Mouse (Mus musculus) embryonic facial prominence, embryonic 15.5 days (tissue): ENCODE measurements around the gene Gpcpd1. TPM values are rescaled to one million over a fixed set of nuclear protein-coding genes. Genes with fewer than 3 reads are reported as not detected.

ENCODE experiments used
- ATAC-seq: fragments of 200-750 bp; cut with Nextera tagmentation; 2 replicates; pipeline ENCODE4 v1.8.0; 2017; ENCODE audit warnings: low read depth, moderate TSS enrichment; ENCODE audit not compliant: insufficient number of reproducible peaks, low FRiP score, low TSS enrichment
- H3K27ac ChIP-seq: fragments of 300-500 bp; sonication (generic); replicated peaks from 2 replicates; pipeline ENCODE4 v1.5.1; 2015; ENCODE audit warnings: mild to moderate bottlenecking, inconsistent platforms
- H3K27me3 ChIP-seq: fragments of 300-500 bp; sonication (generic); 2 replicates; pipeline ENCODE4 v1.6.1; 2015; ENCODE audit warnings: inconsistent platforms
- H3K36me3 ChIP-seq: fragments of 300-500 bp; sonication (generic); 2 replicates; pipeline ENCODE4 v1.6.1; 2015; ENCODE audit warnings: mild to moderate bottlenecking, inconsistent platforms
- H3K4me1 ChIP-seq: fragments of 300-500 bp; sonication (generic); 2 replicates; pipeline ENCODE4 v1.6.1; 2015; ENCODE audit warnings: inconsistent platforms
- H3K4me2 ChIP-seq: fragments of 300-500 bp; sonication (generic); replicated peaks from 2 replicates; pipeline ENCODE4 v1.6.1; 2015; ENCODE audit warnings: mild to moderate bottlenecking, inconsistent platforms
- H3K4me3 ChIP-seq: fragments of 300-500 bp; sonication (generic); replicated peaks from 2 replicates; pipeline ENCODE4 v1.5.1; 2015; ENCODE audit warnings: mild to moderate bottlenecking, inconsistent platforms
- H3K9ac ChIP-seq: fragments of 300-500 bp; sonication (generic); 2 replicates; pipeline ENCODE4 v1.6.1; 2015; ENCODE audit warnings: inconsistent platforms
- H3K9me3 ChIP-seq: fragments of 300-500 bp; sonication (generic); replicated peaks from 2 replicates; pipeline ENCODE4 v1.6.1; 2016; ENCODE audit warnings: inconsistent platforms
- WGBS: fragments of 180-500 bp; shearing (Covaris S2); methylation state at CpG from one replicate; pipeline ENCODE4 v1.1.7; 2015; 5-methylcytosine and 5-hydroxymethylcytosine counted together
- polyA plus RNA-seq: library from polyadenylated mRNA; unstranded; fragments of >200 nt; fragmentation: Nextera tagmentation; extraction: Ambion mirVana; gene quantifications from 2 replicates; pipeline ENCODE4 v1.2.1, GENCODE M21; 2015

Gene Gpcpd1
- polyA plus RNA-seq, 1 experiment from 2014 or later = 48.3 TPM

- Histone ChIP-seq H3K9me3 (no peaks in the 10 kb centered on the region), H3K4me2 (no peak overlapping the region), H3K27me3 (no peaks in the 10 kb centered on the region), H3K27ac (no peak overlapping the region), H3K4me3 (no peak overlapping the region), H3K9ac (no peak overlapping the region), H3K4me1 (peaks cover 31% of the 10 kb centered on the region), H3K36me3 (no peaks in the 10 kb centered on the region)
- 0 out of 2 replicates have a peak, but pooled peaks have one; percentile 45 for ATAC-seq
- WGBS = 79% methylated on average over 1 of the region's 1 CpGs
Observed at GRCm38 (mm10) chr2:132584191-132584590, 3.3 kb downstream of the Gpcpd1 start.

- Histone ChIP-seq H3K4me1 (peaks cover 37% of the 10 kb centered on the region), H3K4me3 (no peak overlapping the region), H3K9me3 (no peaks in the 10 kb centered on the region), H3K27me3 (no peaks in the 10 kb centered on the region), H3K9ac (no peak overlapping the region), H3K4me2 (no peak overlapping the region), H3K36me3 (no peaks in the 10 kb centered on the region), H3K27ac (peak overlapping the region; percentile 48)
- no peak for ATAC-seq
- 45% methylated on average over 3 of the region's 3 CpGs for WGBS
Observed at GRCm38 (mm10) chr2:132583126-132583525, 4.4 kb downstream of the Gpcpd1 start.

DNA sequence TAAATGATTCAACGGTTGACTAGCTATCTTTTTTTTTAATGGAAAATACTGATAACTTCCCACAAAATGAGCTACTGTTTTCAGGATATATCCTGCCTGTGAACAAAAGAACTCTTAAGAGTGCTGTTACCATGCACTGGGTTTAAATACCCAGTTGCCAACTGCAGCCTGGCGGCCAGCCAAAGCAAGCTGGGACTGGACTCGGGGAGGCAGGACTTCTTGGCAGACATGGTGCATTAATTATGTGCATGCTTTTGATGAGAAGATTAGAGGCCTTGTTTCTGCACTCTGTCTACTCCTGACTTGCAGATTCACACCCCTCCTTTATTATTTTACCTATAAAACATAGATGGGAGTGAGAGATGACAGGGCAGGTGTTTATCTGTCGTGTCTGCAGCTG is 5.3 kb downstream of the Gpcpd1 start:
- no peaks in the 10 kb centered on the region for H3K36me3 ChIP-seq
- no peaks in the 10 kb centered on the region for H3K27me3 ChIP-seq
- H3K4me1 ChIP-seq = peaks cover 37% of the 10 kb centered on the region
- H3K4me2 ChIP-seq = no peak overlapping the region
- 34% methylated on average over 4 of the region's 4 CpGs for WGBS
- peak overlapping the region; percentile 60 for H3K27ac ChIP-seq
- no peak for ATAC-seq
- no peak overlapping the region for H3K9ac ChIP-seq
- no peak overlapping the region for H3K4me3 ChIP-seq
- no peaks in the 10 kb centered on the region for H3K9me3 ChIP-seq

GRCm38 (mm10) chr2:132579689-132580088 is 7.8 kb downstream of the Gpcpd1 start:
- no peak overlapping the region for H3K27ac ChIP-seq
- H3K4me1 ChIP-seq = peaks cover 38% of the 10 kb centered on the region
- no peak overlapping the region for H3K9ac ChIP-seq
- 55% methylated on average over 3 of the region's 3 CpGs for WGBS
- no peak for ATAC-seq
- no peaks in the 10 kb centered on the region for H3K9me3 ChIP-seq
- no peak overlapping the region for H3K4me3 ChIP-seq
- H3K27me3 ChIP-seq = no peaks in the 10 kb centered on the region
- H3K36me3 ChIP-seq = no peaks in the 10 kb centered on the region
- H3K4me2 ChIP-seq = no peak overlapping the region

DNA sequence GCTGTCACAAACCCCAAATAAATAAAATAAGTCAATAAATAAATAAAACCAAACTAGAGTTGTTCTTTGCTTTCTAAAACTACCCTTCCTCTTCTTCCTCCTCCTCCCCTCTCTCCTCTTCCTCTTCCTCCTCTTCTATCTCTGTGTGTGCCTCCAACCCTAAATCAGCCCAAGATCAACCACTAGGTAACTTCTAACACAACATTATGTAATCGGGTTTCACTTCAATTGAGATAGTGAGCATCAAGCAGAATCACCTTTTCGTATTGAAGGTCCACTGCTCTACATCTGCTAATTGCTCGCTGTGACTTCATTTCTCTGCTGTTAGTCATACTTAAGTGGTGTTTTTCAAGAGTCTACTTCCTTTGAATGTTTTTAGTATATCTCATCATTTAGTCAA is 8.8 kb downstream of the Gpcpd1 start:
- H3K27ac ChIP-seq = no peak overlapping the region; the same call in 1 of the 2 replicates
- H3K4me3 ChIP-seq = no peak overlapping the region
- no peaks in the 10 kb centered on the region for H3K9me3 ChIP-seq
- H3K27me3 ChIP-seq = no peaks in the 10 kb centered on the region
- H3K9ac ChIP-seq = no peak overlapping the region
- peak overlapping the region; percentile 60; the same call in 1 of the 2 replicates for H3K4me2 ChIP-seq
- no peak for ATAC-seq
- WGBS = 92% methylated on average over 3 of the region's 3 CpGs
- no peaks in the 10 kb centered on the region for H3K36me3 ChIP-seq
- H3K4me1 ChIP-seq = peaks cover 38% of the 10 kb centered on the region

DNA sequence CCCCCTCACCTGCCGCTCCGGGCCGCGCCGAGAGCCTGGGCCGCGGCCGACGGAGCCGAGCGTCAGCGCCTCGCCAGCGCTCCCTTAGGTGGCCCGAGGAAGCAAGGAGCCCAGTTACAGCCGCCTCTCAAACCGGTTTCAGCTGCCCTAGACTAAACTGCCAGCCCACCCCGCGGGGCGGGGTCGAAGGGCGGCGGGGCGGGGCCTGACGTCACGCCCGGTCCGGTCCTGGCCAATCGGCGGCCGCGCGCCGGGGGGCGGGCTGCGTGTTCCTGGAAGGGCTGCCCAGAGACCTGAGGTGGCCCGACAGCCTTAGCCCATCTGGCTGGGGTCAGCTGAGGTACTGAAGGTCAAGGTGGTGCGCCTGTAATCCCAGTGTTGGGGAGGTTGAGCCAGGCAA is 9.5 kb downstream of the Gpcpd1 start:
- Histone ChIP-seq H3K36me3 (no peaks in the 10 kb centered on the region), H3K9ac (peak overlapping the region; percentile 85), H3K4me2 (peak overlapping the region; percentile 60), H3K9me3 (no peaks in the 10 kb centered on the region), H3K27ac (peak overlapping the region; percentile 98), H3K4me1 (peaks cover 31% of the 10 kb centered on the region), H3K27me3 (no peaks in the 10 kb centered on the region), H3K4me3 (peak overlapping the region; percentile 81)
- WGBS = 2% methylated on average over 31 of the region's 38 CpGs
- ATAC-seq = peak; percentile 96

DNA sequence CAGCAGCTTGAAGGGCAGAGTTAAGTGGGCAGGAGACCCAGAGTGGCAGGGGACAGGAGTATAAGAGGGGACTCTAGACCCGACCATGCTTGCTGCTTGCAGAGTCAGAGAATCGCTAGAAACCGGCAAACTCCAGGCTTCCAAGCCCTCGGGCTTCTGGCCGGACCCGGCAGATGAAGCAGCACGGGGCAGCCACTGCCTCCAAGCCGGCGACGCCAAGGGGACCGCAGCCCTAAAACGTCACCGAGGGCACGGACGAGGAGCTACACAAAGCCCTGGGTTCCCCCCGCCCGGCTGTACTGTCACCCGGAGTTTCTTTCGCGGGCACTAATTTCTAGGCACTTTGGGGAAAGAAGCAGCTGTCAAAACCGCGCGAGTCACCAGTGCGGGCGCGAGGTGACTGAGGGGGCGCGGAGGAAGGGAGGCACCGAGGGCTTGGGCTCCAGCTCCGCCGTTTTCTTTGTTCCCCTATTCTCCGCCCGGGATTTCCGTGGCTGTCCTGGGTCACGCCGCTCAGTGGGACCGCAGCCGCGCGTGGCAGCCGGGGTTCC is 10.0 kb downstream of the Gpcpd1 start:
- H3K9me3 ChIP-seq = no peaks in the 10 kb centered on the region
- 0% methylated on average over 30 of the region's 41 CpGs for WGBS
- no peaks in the 10 kb centered on the region for H3K27me3 ChIP-seq
- H3K27ac ChIP-seq = peak overlapping the region; percentile 98
- peaks cover 28% of the 10 kb centered on the region for H3K4me1 ChIP-seq
- H3K9ac ChIP-seq = peak overlapping the region; percentile 85
- ATAC-seq = peak; percentile 59
- H3K36me3 ChIP-seq = no peaks in the 10 kb centered on the region
- H3K4me3 ChIP-seq = peak overlapping the region; percentile 81
- peak overlapping the region; percentile 60 for H3K4me2 ChIP-seq

DNA sequence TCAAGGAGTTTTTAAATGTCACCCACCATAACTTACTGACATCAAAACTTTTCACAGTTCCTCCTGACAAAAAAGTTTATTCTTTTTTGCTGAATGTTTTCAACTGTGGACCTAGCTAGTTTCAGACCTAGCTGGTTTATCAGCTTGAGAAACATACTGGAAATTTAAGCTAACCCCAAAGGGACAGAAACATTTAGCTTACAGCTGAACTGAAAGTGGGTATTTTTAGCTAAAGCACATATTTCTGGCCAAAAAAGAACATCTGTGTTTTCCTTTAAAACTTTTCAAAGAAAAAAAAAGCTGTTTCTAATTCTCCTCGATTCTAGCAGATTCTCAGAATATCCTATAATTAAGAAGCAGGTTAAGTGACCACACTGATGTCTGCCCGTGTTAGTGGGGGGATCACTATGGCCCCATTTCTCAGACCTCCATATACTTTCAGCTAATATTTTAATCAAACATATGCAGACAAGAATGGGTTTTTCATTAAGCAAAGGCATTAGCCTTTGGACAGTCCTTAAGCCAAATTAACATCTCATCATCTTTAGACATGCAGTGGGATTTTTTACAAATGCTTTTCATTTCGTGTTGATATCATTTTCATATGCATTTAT is 10.9 kb downstream of the Gpcpd1 start:
- H3K4me1 ChIP-seq = peaks cover 19% of the 10 kb centered on the region
- H3K27ac ChIP-seq = no peak overlapping the region
- H3K4me2 ChIP-seq = peak overlapping the region; percentile 60
- peaks cover 2% of the 10 kb centered on the region; the same call in 1 of the 2 replicates for H3K36me3 ChIP-seq
- WGBS = 11% methylated on average over 3 of the region's 3 CpGs
- peak overlapping the region; percentile 81 for H3K4me3 ChIP-seq
- ATAC-seq = no peak
- H3K9me3 ChIP-seq = no peaks in the 10 kb centered on the region
- H3K27me3 ChIP-seq = no peaks in the 10 kb centered on the region
- H3K9ac ChIP-seq = peak overlapping the region; percentile 85; the same call in 1 of the 2 replicates

DNA sequence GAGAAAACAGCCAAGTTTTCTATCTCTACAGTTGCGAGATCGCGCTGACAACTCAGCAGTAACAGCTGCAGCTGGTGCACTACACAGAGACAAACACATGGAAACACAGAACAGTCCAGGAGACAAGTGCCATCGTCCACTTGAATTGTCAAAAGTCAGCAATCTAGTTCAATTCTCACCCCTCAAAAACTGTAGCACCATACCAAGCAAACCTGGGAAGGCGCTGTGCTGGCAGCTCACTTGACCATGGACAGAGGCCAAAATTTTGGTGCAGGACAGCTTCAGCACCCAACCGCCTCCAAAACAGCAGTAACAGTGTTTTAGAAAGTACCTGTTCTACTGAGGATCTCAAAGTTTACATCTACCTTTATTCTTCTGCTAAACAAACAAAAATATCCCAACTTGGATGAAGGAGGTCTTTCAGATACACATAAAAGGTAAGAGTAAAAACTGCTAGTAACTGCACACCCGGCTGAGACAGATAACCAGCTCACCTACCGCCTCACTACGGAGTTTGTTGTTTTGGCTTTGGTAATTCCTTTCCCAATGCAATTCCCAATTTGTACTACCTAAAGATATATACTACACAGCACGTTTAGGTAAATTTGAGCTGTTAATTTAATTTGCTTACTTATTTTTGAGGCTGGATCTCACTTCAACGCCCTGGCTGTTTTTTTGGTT is 11.6 kb downstream of the Gpcpd1 start:
- Histone ChIP-seq H3K9me3 (no peaks in the 10 kb centered on the region), H3K27ac (0 out of 2 replicates have a peak overlapping the region, but pooled peaks have one; percentile 1), H3K4me3 (peak overlapping the region; percentile 81), H3K4me1 (peaks cover 19% of the 10 kb centered on the region), H3K9ac (no peak overlapping the region), H3K36me3 (peaks cover 7% of the 10 kb centered on the region; the same call in 1 of the 2 replicates), H3K27me3 (no peaks in the 10 kb centered on the region), H3K4me2 (peak overlapping the region; percentile 27)
- 68% methylated on average over 11 of the region's 11 CpGs for WGBS
- ATAC-seq = no peak

GRCm38 (mm10) chr2:132575256-132575655 is 12.3 kb downstream of the Gpcpd1 start:
- WGBS = 53% methylated on average over 3 of the region's 3 CpGs
- H3K36me3 ChIP-seq = peaks cover 11% of the 10 kb centered on the region
- no peak overlapping the region for H3K27ac ChIP-seq
- ATAC-seq = no peak
- no peaks in the 10 kb centered on the region for H3K27me3 ChIP-seq
- no peaks in the 10 kb centered on the region for H3K9me3 ChIP-seq
- peaks cover 19% of the 10 kb centered on the region for H3K4me1 ChIP-seq
- no peak overlapping the region for H3K9ac ChIP-seq
- H3K4me3 ChIP-seq = no peak overlapping the region
- H3K4me2 ChIP-seq = no peak overlapping the region

DNA sequence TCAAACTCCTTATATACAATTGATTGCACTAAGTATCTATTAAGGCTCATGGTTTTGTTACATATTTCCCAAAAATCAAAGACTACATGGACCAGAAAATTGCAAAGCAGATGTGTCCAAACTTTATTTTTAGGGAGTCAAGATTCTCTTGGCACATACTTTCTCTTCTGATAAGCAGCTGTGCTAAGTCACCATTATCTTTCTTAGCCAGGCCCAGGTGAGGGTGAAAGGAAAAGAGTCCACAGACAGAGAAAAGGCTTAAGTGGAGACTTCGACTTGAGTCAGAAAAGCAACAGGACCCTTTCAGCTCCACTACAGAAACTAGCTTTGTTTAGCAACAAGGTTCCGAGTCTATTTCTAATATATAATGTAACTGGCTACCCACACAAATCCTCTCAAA is 14.2 kb downstream of the Gpcpd1 start:
- Histone ChIP-seq H3K4me1 (peaks cover 15% of the 10 kb centered on the region), H3K27ac (no peak overlapping the region), H3K4me3 (no peak overlapping the region), H3K9ac (no peak overlapping the region), H3K36me3 (peaks cover 14% of the 10 kb centered on the region), H3K9me3 (no peaks in the 10 kb centered on the region), H3K27me3 (no peaks in the 10 kb centered on the region), H3K4me2 (no peak overlapping the region)
- WGBS = 86% methylated on average over 2 of the region's 2 CpGs
- ATAC-seq = no peak
